Mouse (Mus musculus) telencephalon, adult 2 months (tissue): ENCODE data around the gene Zfp661.
"Not testable (repeated sequence)": the region's sequence is repeated elsewhere in the genome, so short reads cannot be mapped to it uniquely, and the experiment has no call there.

Source experiments
- DNase-seq: peaks from one replicate; pipeline ENCODE4 v3.0.0-alpha.2; 2011; ENCODE audit warnings: low read depth, low spot score

The Zfp661 gene

DNA sequence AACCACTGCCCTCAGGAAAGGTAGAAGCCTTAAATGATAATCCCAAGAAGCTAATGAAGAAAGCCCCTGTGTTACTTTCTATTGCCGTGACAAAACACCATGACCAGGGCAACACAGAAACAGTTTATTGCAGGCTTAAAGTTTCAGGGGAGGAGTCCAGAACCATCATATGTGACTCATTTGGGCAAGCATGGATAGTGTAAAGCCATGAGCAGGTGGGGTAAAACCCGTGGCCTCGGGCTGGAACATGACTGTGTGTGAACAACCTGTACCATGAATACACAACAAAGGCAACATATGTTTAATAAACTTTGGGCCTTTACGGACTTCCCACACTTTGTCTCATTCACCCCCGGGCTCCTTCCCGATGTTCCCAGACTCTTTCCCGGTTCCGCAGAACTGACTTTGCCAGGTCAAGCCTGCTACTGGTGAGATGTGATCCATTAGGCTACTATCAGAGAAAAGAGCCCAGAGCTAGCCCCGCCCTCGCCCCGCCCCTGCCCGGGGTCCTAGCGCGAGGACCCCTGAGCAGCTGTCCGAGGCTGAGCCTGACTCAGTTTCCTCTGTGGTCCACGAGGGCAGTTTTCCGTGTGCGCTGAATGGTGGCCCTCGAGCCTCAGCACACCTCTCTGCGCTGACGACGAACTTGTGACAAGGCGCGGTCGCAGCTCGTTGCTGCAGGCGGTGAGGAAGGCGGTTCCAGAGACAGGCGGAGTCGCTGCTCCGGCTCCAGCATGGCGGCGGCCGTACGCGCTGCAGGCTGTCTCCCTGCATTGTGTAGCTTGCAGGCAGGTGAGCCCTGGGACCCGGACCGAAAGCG lies at the start of gene Zfp661, which contains the start of gene Mrps5:
Zfp661 (minus strand) TSS at position 401 of the 820 bp plus-strand sequence.
Mrps5 (plus strand) TSS at position 529 of the 820 bp plus-strand sequence.
- DNase-seq = peak; percentile 54

DNA sequence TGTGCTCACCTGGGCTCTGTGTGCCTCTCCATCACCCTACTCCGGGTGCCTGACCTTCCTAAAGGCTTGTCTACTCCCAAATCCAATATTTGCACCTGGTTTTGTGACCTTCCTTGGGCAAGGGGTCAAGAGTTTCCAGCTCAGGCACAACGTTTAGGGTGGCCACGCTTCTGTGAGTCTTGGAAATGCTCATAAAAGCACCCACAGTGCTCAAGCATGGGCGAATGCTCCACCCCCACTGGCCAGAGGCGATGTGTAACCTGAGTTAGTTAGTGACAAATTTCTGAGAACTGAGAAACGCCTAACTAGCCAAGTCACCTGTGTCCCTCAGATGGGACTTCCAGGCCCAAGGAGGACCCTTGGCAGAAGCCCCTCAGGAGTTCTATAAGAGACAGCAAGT lies 48.7 kb upstream of the Zfp661 start:
- DNase-seq = no peak

DNA sequence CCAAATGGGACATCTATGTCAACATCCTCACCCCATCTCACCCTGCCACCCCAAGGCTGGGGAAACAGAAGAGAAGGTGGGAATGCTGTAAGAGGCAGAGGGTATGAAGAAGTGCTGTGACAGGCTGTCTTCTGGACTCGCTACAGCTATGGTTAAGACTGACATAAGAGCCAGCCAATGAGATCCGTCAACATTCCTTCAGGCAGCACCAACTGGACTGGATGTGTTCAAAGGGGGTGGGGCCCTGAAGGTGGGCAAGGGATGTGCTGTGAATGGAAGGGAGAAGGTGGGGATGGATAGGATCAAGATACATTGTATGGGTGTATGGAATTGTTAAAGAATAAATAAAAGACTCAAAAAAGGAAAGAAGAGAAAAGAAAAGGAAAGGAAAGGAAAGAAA lies 45.7 kb upstream of the Zfp661 start:
- no peak for DNase-seq

DNA sequence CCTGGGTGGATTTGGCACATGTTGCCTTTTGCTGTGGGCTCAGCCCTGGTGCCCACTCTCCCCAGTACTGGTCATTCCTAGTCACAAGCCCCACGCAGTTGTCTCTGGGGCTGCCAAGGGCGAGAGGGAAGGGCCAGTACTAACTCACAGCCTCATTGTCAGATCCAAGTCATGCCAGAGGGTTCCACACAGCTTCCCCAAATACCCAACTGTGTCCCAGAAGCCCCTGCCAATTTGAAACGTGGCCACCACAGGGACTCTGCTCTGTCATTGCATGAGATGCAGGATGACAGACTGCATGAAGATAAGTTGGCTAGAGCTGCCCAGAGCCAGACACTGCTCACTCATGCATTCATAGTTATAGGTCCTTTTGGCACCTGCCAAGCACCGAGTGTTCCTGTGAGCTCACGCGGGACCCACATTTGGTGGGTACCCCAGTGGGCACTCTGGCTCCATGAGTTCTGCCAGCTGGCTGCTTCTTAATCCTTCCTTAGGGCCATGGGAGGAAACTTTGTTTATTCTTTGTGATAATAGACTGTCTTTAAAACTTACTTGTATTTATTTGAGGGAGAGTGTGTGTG lies 41.2 kb upstream of the Zfp661 start:
- peak; percentile 17 for DNase-seq

DNA sequence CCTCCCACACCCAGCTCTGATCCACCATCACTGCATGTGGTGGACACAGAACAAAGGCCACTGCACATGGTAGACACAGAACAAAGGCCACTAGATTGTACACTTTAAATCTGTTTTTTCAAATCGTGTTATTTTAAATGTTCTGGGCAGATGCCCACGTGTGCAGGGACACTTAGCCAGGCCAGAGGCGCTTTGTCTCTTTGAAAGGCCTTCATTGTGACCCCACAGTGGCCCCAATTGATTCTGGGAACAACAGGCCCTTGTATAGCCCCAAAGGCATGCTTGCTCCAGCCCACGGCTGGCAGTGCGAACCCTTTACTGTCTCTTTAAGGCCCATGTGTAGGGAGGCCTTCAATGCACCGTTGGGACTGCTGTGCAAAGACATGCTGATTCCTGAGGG lies 40.5 kb upstream of the Zfp661 start:
- peak; percentile 87 for DNase-seq

DNA sequence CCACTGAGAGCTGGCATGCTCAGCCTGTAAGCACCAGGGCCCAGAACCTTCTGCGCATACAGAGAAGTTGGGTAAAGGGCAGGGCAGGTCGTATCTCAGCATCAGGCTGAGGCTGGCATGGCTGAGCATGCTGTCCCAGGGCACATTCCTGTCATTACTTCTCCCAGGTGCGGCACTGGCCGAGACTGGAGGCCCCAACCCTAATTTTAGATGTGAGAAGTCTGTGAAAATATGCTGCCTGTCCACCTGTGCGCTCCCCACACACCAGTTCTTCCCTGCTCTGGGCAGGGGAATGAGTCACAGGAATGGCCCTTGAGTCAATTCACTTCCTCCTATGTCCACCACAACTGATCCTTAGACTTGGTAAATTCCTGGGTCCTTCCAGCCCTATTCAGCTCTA lies 38.8 kb upstream of the Zfp661 start:
- DNase-seq = no peak

DNA sequence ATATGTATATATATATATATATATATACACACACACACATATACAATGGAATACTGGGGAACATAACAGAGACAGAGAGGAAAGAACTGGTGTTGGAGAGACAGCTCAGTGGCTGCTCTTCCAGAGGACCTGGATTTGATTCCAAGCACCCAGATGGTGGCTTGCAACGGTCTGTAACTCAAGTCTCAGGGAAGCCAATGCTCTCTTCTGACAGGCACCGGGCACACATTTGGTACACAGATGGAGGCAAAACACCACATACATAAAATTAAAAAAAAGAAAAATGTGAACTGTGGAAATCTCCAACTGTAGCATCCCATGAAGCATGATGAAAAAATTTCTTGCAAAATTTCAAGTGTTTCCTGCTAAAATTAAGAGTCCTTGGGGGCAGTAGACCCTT lies 37.9 kb upstream of the Zfp661 start:
- no peak for DNase-seq

DNA sequence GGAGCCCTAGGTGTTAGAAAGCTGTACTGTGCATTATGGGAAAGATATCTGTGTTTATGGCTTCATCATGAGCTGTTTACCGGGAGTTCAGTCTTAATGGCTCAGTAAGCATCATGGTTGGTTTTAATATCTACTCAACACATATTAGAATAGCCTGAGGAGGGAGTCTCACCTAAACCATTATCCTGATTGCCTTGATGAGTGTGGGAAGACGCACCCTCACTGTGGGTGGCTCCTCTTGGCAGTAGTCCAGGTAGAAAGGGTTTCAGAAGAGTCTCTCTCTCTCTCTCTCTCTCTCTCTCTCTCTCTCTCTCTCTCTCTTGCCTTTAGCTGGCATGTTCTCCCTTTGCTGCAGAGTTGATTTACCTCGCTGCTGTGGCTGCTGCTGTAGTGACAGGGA lies 35.2 kb upstream of the Zfp661 start:
- DNase-seq = no peak

DNA sequence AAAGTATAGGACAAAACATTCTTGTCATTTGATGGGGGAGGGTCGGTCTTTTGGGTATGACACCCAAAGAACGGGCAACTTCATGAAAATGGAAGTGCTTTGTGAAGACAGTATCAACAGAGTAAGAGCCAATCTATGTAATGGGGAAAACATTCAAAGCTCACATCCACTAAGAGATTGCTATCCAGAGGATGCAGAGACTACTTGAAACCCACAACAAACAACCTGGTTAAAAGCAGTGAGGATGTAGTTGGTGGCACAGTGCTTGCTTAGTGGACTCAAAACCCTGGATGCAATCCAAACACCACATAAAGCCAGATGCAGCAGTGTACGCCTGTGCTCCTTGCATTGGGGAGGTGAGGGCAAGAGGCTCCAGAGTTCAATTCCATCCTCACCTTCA lies 32.4 kb upstream of the Zfp661 start:
- DNase-seq = no peak

DNA sequence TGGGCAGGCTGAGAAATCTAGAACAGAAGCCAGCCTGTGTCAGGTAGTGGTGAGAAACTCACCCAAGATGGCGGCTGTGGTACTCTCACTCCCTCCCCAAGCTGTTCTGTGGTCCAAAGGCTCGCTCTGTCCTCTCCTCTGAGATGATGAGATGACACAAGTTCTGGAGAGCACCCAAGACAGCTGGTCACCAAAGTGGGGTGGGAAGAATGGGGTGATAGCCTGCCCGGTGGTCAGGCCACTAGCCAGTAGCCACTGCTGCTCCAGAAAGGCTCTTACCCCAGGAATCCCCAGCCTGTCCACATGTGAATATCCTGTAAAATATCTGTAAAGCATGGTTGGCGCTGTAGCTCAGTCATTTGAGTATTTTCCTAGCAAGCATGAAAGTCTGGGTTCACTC lies 25.4 kb upstream of the Zfp661 start:
- peak; percentile 42 for DNase-seq

DNA sequence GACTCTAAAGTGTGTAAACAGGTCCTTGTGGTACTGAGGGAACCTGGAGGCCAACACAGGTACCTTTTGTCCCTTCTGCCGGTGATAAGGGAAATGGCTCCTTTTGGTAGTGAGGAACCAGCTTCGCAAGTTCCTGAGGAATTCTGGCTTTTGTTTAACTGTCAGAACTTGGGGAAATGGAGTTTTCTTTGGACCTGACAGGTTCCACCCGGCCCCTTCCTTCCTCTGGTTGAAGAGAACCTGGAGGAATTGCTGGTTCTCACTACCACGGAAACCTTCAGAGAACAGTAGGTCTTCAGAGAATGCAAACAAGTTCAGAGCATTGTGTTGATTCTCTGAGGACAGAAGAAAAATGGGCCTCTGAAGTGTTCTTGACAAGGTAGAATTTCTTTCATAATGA lies 24.5 kb upstream of the Zfp661 start:
- DNase-seq = no peak

DNA sequence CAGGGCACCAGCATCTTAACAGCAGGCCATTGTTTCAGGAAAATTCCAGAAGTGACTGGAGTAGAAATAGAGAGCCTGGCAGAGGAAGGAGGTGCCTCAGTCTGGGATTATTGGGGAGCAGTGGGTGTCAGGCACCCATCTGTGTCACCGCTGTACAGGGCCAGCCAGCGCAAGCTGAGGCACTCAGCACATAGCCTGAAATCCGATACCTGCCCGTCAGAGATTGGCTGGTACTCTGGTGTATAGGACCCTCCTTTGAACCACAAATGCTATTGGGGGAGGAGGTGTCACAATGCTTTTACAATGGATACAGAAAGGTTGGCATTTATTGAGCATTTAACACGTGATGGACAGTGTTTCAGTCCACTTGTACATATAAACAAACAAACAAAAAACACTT lies 22.1 kb upstream of the Zfp661 start:
- DNase-seq = no peak

DNA sequence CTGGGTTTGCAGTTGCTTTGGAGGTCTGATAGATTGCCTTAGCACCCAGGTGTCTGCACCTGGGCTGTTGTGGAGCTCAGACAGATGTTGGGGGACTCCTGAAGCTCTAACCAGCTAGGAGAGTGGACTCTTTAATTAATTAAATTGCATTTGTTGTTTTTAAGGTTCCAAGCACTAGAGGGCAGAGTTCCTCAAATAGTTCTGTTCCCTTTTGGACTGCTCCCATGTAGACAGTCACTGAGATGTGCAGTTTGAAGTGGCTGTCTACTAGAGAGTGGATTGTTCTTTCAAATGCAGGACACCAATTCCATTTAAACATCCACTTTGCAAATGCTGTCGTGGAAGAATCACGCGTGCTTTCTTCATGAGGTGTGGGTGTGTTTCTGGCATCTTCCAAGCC lies 21.3 kb upstream of the Zfp661 start:
- peak; percentile 61 for DNase-seq

DNA sequence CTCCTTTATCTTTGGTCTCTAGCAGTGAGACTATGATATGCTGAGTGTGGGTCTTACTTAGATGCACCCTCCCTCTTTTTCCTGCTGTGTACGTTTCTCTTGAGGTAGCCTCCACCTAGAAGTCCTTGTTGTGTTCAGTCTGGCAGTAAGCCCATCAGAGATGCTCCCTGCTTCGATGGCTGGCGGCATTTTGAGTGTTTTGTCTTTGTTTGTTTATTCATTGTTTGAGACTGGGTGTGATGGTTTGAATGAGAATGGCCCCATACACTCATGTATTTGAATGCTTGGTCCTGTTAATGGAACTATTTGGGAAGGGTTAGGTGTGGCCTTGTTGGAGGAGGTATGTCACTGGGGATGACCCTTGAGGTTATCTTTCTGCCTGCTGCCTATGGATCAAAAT lies 18.3 kb upstream of the Zfp661 start:
- no peak for DNase-seq

DNA sequence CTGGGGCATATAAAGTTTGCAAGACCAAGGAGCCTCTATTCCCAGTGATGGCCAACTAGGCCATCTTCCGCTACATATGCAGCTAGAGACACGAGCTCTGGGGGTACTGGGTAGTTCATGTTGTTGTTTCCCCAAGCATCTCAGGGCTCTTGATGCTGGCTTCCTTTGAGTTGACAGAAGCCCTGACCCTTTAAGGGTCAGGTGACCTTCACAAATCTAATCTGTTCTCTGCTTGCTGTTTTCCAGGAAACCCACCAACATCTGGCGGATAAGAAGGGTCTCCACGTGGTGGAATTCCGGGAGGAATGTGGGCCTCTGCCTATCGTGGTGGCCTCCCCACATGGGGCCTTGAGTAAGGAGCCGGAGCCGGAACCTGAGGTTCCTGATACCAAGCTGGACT lies 16.5 kb upstream of the Zfp661 start:
- DNase-seq = not testable (repeated sequence)

DNA sequence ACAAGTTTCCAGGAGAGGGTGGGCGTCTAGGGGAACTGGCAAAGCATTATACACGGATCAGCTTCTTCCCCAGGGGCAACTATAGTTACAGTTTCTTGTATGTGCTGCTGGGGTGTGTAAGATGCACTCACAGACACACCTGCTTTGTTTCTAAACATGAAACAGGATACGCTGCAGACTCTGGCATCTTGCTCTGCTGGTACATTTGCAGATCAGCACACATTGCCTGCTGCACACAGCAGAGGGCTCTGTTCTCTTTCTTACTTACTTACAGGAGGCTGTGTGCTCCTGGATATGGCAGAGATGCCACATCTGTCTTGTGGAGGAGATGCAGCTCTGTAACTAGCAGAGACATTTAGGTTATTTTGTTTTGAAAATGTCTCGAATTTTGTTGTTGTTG lies 3.9 kb upstream of the Zfp661 start:
- no peak for DNase-seq

DNA sequence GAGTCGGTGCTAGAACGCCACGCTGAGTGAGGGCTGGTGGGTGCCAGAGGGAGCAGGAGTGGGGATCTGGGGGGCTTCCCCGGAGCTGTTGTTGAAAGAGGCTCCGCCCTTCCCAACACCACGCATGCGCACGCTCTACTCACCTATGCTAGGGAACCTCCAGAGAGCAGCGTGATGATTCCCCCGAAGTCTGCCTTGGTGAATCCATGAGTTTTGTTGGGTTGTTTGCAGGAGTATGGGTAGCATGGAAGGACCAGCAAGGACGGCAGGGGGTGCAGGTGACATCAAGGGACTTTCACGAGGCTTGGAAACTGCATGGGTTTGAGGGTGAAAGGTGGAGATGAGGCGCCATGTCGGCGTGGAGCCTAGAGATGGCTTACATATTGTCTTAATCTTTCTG lies 3.3 kb upstream of the Zfp661 start:
- no peak for DNase-seq

DNA sequence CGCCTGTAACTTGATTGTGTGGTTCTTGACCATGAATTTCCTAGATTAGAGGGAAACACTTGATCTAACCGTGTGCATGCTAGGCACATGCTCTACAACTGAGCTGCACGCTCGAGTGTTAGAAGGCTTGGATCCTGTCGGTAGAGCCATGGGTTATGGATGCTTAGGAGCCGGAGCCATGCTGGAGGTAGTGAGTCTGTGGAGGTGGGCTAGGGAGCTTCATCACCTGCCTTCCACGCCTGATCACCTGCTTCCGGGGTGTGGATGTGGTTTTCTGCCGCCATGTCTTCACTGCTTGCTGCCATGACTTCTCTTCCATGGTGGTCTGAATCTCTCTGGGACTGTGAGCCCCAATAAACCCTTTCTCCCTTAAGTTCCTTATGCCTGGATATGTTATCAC lies 2.0 kb upstream of the Zfp661 start:
- no peak for DNase-seq

DNA sequence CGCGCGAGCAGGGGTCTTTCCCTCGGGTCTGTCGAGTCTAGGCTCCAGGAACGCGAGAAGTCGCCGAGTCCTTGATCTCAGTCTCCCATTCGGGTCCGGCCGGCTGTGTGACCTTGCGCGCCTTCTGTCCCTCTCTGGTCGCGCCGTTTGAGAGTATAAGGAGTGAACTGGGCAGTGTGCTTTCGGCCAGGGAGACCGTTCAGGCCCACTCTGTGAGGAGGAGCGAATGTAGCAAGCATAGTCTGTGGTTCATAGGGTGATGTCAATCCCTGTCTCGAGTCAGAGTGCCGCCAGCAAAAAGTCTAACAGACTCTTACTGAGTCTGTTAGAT lies 585 bp upstream of the Zfp661 start:
- DNase-seq = no peak

DNA sequence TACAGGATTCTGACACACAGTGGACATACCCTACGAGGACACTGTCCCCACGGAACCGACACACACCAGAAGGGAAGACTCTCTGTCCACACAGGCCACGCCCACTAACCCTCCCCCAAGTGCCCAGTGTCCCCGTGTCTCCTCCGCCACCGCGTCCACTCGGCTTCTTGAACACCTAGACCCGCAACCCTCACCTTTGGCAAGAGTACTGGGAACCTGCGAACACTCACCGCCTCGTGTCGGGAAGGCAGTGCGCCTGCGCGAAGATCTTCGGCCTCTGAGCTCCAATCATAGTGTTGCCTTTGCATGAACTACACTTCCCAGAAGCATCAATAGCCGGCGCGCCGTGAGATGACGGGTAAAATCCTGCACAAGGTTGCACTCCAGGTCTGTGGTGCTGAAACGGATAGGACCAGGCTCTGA lies 2.4 kb downstream of the Zfp661 start:
- DNase-seq = peak; percentile 95

DNA sequence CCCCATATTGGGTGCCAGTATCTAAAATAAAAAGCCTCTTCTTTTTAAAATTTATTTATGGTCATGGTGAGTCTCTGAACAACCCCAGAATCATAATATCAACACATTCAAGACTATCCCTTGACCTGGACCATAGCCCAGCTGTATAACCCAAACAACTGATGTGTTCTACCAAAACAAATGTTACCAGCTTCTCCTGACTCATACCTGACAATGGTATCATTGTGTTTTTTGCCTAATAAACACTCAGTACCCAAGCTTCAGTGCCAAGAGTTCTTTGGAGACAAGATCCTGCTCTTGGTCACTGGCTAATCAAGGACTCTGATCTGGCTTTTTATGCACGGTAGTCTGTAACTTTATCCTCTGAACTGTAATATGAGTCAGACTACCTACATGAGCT lies 13.6 kb downstream of the Zfp661 start:
- no peak for DNase-seq

DNA sequence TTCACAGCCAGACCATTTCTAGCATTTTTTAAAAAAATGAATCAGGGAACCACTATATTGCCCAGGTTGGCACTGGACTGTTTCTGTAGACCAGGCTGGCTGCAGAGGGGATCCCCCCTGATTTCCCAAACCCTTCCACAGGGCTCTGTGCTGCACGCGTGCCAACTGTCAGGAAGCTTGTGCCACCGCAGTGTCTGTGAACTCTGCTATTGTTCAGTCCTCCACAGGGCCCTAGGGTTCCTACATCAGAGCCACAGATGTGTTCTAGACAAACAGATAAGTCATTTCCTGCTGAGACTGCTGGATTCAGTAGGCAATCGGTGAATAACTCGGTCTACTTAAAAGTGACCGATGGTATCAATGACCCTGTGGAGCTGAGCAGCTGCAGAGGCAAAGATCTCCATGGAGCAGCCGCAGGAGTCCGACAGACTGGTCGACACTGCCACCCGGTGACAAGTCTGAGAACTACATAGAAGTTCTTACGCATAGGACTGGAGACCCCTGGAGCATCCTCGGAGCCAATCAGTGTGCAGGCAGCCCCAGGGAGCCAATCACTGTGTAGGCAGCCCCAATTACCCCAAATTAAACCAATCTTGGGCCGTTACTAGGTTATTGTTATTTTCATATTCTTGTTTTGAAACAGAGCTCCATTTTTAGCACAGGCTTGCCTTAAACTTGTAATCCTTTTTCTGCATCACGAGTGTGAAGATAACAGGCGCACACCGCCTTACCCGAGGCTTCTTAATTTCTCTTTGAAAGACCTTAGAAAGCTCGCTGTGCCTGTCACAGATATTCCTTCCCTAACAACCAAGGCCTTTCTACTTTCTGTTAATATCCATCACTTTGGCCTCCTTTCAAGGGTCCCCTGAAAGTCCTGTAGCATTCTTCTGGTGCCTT lies 27.6 kb downstream of the Zfp661 start:
- peak; percentile 83 for DNase-seq

DNA sequence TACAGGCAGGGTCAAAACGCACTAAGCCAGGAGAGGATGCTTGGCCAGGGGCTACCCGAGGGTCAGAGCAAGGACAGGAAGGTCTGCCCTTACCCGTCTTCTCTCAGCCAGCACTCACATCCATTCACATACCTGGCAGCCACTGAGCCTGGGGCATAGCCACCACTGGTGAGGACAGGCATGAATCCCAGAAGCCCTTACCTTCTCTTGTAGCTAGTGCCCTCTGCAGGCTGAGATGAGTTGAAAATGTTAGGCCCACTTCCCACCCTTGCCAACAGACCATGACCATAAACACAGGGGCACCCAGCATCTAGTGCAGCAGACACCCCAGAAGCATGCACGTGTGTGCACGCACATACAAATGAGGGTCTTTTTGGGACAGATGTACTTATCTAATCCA lies 35.8 kb downstream of the Zfp661 start:
- no peak for DNase-seq
